In the genomic region with DNA sequence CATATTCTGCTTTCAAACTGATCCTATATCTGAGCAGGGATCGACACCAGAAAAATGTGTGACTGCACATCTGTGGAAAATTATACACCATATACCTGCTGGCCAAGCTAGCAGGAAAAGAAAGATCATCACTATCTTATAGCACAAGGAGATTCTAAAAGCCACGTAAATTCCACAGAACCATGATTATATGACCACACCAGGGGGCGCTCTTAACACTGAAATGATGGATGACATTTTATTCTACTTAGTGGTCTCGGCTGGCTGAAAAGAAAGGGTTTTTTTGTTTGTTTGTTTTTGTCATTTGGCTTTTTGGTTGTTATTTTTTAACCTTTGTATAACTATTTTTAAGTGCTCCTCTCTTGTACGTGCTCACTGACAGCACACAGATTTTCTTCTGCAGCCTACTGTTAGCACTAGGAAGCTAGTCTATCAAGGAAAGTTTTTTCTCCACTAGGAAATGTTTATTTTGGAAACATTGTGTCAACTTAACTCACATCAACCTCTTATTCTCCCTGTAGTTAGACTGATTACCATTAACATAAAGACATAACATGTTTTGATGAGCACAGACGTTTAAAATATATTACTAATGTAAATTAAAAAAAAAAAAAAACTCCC, we compare ENCODE assay signal across 9 mouse cellular contexts. TPM values are rescaled to one million over a fixed set of nuclear protein-coding genes. Genes with fewer than 3 reads are reported as not detected.
DNase-seq lines count a peak whose midpoint lies in the region; ATAC-seq and TF ChIP-seq lines count a peak whose summit lies in the region.
"Had no signal": no experiment of that assay in that cellular context is flagged by ENCODE, and none has a peak within 500 bp of the region (broad histone marks: within the 10 kb centered on the region; RNA-seq: fewer than 3 reads in every experiment).

No protein-coding gene starts in this region.

- H3K27me3 ChIP-seq in lung, embryonic 14.5 days (ENCODE audit: insufficient read depth, low read length), result no peaks in the 10 kb centered on the region
- H3K27me3 ChIP-seq: liver, embryonic 13.5 days had no signal

- H3K4me1 ChIP-seq in lung, embryonic 14.5 days (ENCODE audit: insufficient read depth), result no peaks in the 10 kb centered on the region
- H3K4me1 ChIP-seq: liver, embryonic 13.5 days had no signal

- no peaks in the 10 kb centered on the region for H3K36me3 ChIP-seq in lung, embryonic 14.5 days (ENCODE audit: insufficient read depth)
- H3K36me3 ChIP-seq: liver, embryonic 13.5 days had no signal

- H3K4me2 ChIP-seq in lung, embryonic 14.5 days, result no peak overlapping the region
- H3K4me2 ChIP-seq: liver, embryonic 13.5 days had no signal

- TF ChIP-seq CTCF in lung, embryonic 14.5 days (IDR thresholded peaks at IDR 0.05; ENCODE audit: low read depth), result peak; percentile 77

- no peak overlapping the region for H3K9ac ChIP-seq in lung, embryonic 14.5 days
- H3K9ac ChIP-seq: liver, embryonic 13.5 days had no signal

- peak; percentile 38 for DNase-seq in cerebellum, adult 11 months
- DNase-seq in MEL-GATA-1-ER (ENCODE audit: extremely low read depth, low read depth), result peak; percentile 19
- DNase-seq in cerebellum, postnatal 14 days, result peak; percentile 84 to 85
- DNase-seq in frontal cortex, postnatal 25 days (ENCODE audit: low spot score in 2 of 2), result peak; percentile 63 to 69
- DNase-seq in kidney, postnatal 4 days, result peak; percentile 71
- peak; percentile 88 for DNase-seq in lung, embryonic 14.5 days
- peak; percentile 72 for DNase-seq in right cerebral cortex, adult 18-20 months
- DNase-seq: liver, embryonic 13.5 days had no signal

- H3K9me3 ChIP-seq in lung, embryonic 14.5 days (ENCODE audit: low read depth, low read length), result no peaks in the 10 kb centered on the region
- H3K9me3 ChIP-seq: liver, embryonic 13.5 days had no signal

- 14% methylated on average over 6 of the region's 6 CpGs for WGBS in lung, embryonic 14.5 days

- no peak for ATAC-seq in cerebellum, adult (ENCODE audit: insufficient number of reproducible peaks, low FRiP score, low TSS enrichment)
- ATAC-seq in lung, embryonic 14.5 days (ENCODE audit: insufficient read depth), result no peak

- no peak overlapping the region for H3K27ac ChIP-seq in lung, embryonic 14.5 days (ENCODE audit: low read depth)
- H3K27ac ChIP-seq: liver, embryonic 13.5 days had no signal

- H3K4me3 ChIP-seq in lung, embryonic 14.5 days (ENCODE audit: low read depth, low read length), result no peak overlapping the region
- H3K4me3 ChIP-seq: liver, embryonic 13.5 days had no signal

RNA-seq across cellular contexts. Expression of a gene that starts 45.8 kb away (rescaled TPM):
- polyA plus RNA-seq in lung, embryonic 14.5 days (2014; fragmentation: Nextera tagmentation; extraction: Ambion mirVana), result not detected in 2 replicates
- polyA plus RNA-seq: liver, embryonic 13.5 days had no signal

Comparison
In these comparisons a context has a peak if more than half of its experiments do, and no peak if none do; other contexts are left out.
1. DNase-seq: peak in every context shown above with its lines; median percentile 88 in lung, embryonic 14.5 days; 84 in cerebellum, postnatal 14 days; 72 in right cerebral cortex, adult 18-20 months; 71 in kidney, postnatal 4 days; 66 in frontal cortex, postnatal 25 days; 38 in cerebellum, adult 11 months; 19 in MEL-GATA-1-ER.